Mouse (Mus musculus) G1E (cell line): ENCODE data around the gene Dcdc2a. TPM values are rescaled to one million over a fixed set of nuclear protein-coding genes. Genes with fewer than 3 reads are reported as not detected.

Source experiments
- ATAC-seq: 2 replicates; pipeline ENCODE4 v1.8.0; 2016; ENCODE audit warnings: mild to moderate bottlenecking; ENCODE audit not compliant: insufficient number of reproducible peaks, poor library complexity, low FRiP score, severe bottlenecking; ENCODE audit errors: extremely low read depth
- DNase-seq: peaks from one replicate; pipeline ENCODE4 v3.0.0; 2012; ENCODE audit warnings: low spot score
- H3K27me3 ChIP-seq: 2 replicates; pipeline ENCODE4 v1.6.1; 2012; ENCODE audit warnings: mild to moderate bottlenecking, low read length, inconsistent platforms; ENCODE audit not compliant: insufficient read depth
- H3K36me3 ChIP-seq: replicated peaks from 2 replicates; pipeline ENCODE3; 2012; ENCODE audit warnings: mild to moderate bottlenecking, inconsistent platforms
- H3K4me1 ChIP-seq: 2 replicates; pipeline ENCODE4 v1.6.1; 2012; ENCODE audit warnings: low read depth, low read length, inconsistent platforms, mixed read lengths; ENCODE audit not compliant: insufficient read depth
- H3K4me3 ChIP-seq: 2 replicates; pipeline ENCODE4 v1.5.1; 2012; ENCODE audit warnings: low read depth, mild to moderate bottlenecking, inconsistent platforms, low read length, moderate library complexity, mixed read lengths
- H3K9me3 ChIP-seq: replicated peaks from 2 replicates; pipeline ENCODE4 v1.6.1; 2012; ENCODE audit warnings: inconsistent platforms
- CTCF ChIP-seq: IDR thresholded peaks from 2 replicates; pipeline ENCODE4 v1.5.1; 2012; ENCODE audit warnings: low read depth, low read length, inconsistent platforms, mixed read lengths
- GATA1 ChIP-seq: IDR thresholded peaks from 2 replicates; pipeline ENCODE4 v1.6.1; 2012; ENCODE audit warnings: borderline replicate concordance, low read length, inconsistent platforms, mixed read lengths
- GATA2 ChIP-seq: IDR thresholded peaks from 2 replicates; pipeline ENCODE4 v1.6.1; 2012; ENCODE audit warnings: low read depth, low read length, inconsistent platforms, borderline replicate concordance
- POLR2AphosphoS5 ChIP-seq: IDR thresholded peaks from 2 replicates; pipeline ENCODE4 v1.6.1; 2012; ENCODE audit warnings: low read depth, low read length, inconsistent platforms; ENCODE audit not compliant: insufficient replicate concordance
- TAL1 ChIP-seq: conservative IDR thresholded peaks from 2 replicates; pipeline ENCODE4 v1.6.1; 2012; ENCODE audit warnings: low read depth, low read length, inconsistent platforms, mixed read lengths
- polyA plus RNA-seq: library from polyadenylated mRNA; stranded (reverse); fragments of >175 nt; gene quantifications from 2 replicates; pipeline ENCODE4 v1.2.3, GENCODE M21; 2012
- total RNA-seq, 2 experiments: library from RNA; stranded (forward) in 1 of 2; stranded (reverse) in 1 of 2; fragments of 200-1000 nt in 1 of 2; fragments of >200 nt in 1 of 2; fragmentation: Nextera tagmentation in 1 of 2; gene quantifications; 2 replicates each; pipeline ENCODE4 v1.2.3; 2014 to 2017

Dcdc2a gene
- total and polyA plus RNA-seq, 3 experiments, result 0.11 TPM; not detected in 2

- H3K4me1 ChIP-seq, result no peaks in the 10 kb centered on the region
- no peaks in the 10 kb centered on the region for H3K27me3 ChIP-seq
- no peak for TF ChIP-seq POLR2AphosphoS5
- no peak for TF ChIP-seq GATA2
- no peak for TF ChIP-seq TAL1
- no peak for TF ChIP-seq GATA1
- TF ChIP-seq CTCF, result no peak
- no peak for DNase-seq
- no peaks in the 10 kb centered on the region for H3K36me3 ChIP-seq
- no peaks in the 10 kb centered on the region for H3K9me3 ChIP-seq
- H3K4me3 ChIP-seq, result no peak overlapping the region
- ATAC-seq, result no peak
These were observed 196.1 kb downstream of the Dcdc2a start for GRCm38 (mm10) chr13:25251893-25252292.

- Histone ChIP-seq H3K4me1 (no peaks in the 10 kb centered on the region), H3K9me3 (no peaks in the 10 kb centered on the region), H3K4me3 (no peak overlapping the region), H3K36me3 (no peaks in the 10 kb centered on the region), H3K27me3 (no peaks in the 10 kb centered on the region)
- ATAC-seq, result no peak
- no peak for DNase-seq
- TF ChIP-seq GATA1, result no peak
- no peak for TF ChIP-seq POLR2AphosphoS5
- no peak for TF ChIP-seq GATA2
- no peak for TF ChIP-seq CTCF
- TF ChIP-seq TAL1, result no peak
These were observed 198.9 kb downstream of the Dcdc2a start for GRCm38 (mm10) chr13:25254478-25255263.

- H3K27me3 ChIP-seq, result no peaks in the 10 kb centered on the region
- H3K36me3 ChIP-seq, result no peaks in the 10 kb centered on the region
- H3K4me1 ChIP-seq, result no peaks in the 10 kb centered on the region
- no peak for TF ChIP-seq TAL1
- TF ChIP-seq GATA1, result no peak
- no peak for TF ChIP-seq GATA2
- no peak for TF ChIP-seq POLR2AphosphoS5
- TF ChIP-seq CTCF, result no peak
- no peaks in the 10 kb centered on the region for H3K9me3 ChIP-seq
- ATAC-seq (no peak), DNase-seq (no peak)
- H3K4me3 ChIP-seq, result no peak overlapping the region
These were observed 201.8 kb downstream of the Dcdc2a start for GRCm38 (mm10) chr13:25257608-25258007.

Other genes with a start within 250 kb of the Dcdc2a start
- 134 TPM in 2 replicates for gene Acot13, start 224.5 kb upstream of the Dcdc2a start, total RNA-seq (2014; fragmentation: Nextera tagmentation)
- 105 and 110 TPM in 2 replicates for gene Acot13, start 224.5 kb upstream of the Dcdc2a start, total RNA-seq (2017)
- gene Acot13, start 224.5 kb upstream of the Dcdc2a start, polyA plus RNA-seq, result 59.2 and 59.6 TPM in 2 replicates
- gene Tdp2, start 224.3 kb upstream of the Dcdc2a start, total RNA-seq (2014; fragmentation: Nextera tagmentation), result 84.6 and 95.5 TPM in 2 replicates
- gene Tdp2, start 224.3 kb upstream of the Dcdc2a start, total RNA-seq (2017), result 88.5 and 89.3 TPM in 2 replicates
- 49.6 and 77.6 TPM in 2 replicates for gene Tdp2, start 224.3 kb upstream of the Dcdc2a start, polyA plus RNA-seq
- gene D130043K22Rik, start 210.9 kb upstream of the Dcdc2a start, total RNA-seq (2014; fragmentation: Nextera tagmentation), result 0.19 TPM in 1 of 2 replicates, not detected in the other
- under 0.01 and 0.55 TPM in 2 replicates for gene D130043K22Rik, start 210.9 kb upstream of the Dcdc2a start, total RNA-seq (2017)
- gene D130043K22Rik, start 210.9 kb upstream of the Dcdc2a start, polyA plus RNA-seq, result not detected in 2 replicates
- not detected in 2 replicates for gene Aldh5a1, start 118.3 kb upstream of the Dcdc2a start, total RNA-seq (2014; fragmentation: Nextera tagmentation)
- gene Aldh5a1, start 118.3 kb upstream of the Dcdc2a start, total RNA-seq (2017), result 0.05 and 0.06 TPM in 2 replicates
- gene Aldh5a1, start 118.3 kb upstream of the Dcdc2a start, polyA plus RNA-seq, result not detected in 2 replicates
- not detected in 2 replicates for gene Gpld1, start 112.9 kb upstream of the Dcdc2a start, total RNA-seq (2014; fragmentation: Nextera tagmentation)
- gene Gpld1, start 112.9 kb upstream of the Dcdc2a start, total RNA-seq (2017), result 0.22 and 0.23 TPM in 2 replicates
- gene Gpld1, start 112.9 kb upstream of the Dcdc2a start, polyA plus RNA-seq, result 0.01 and 0.02 TPM in 2 replicates
- gene Mrs2, start 35.6 kb upstream of the Dcdc2a start, total RNA-seq (2014; fragmentation: Nextera tagmentation), result 47.7 and 58.4 TPM in 2 replicates
- 17.9 and 21.6 TPM in 2 replicates for gene Mrs2, start 35.6 kb upstream of the Dcdc2a start, total RNA-seq (2017)
- 6.1 and 7.2 TPM in 2 replicates for gene Mrs2, start 35.6 kb upstream of the Dcdc2a start, polyA plus RNA-seq
- not detected in 2 replicates for gene Nrsn1, start 214.5 kb downstream of the Dcdc2a start, total RNA-seq (2014; fragmentation: Nextera tagmentation)
- gene Nrsn1, start 214.5 kb downstream of the Dcdc2a start, total RNA-seq (2017), result 0.22 TPM in 1 of 2 replicates, not detected in the other
- not detected in 2 replicates for gene Nrsn1, start 214.5 kb downstream of the Dcdc2a start, polyA plus RNA-seq